Comparison of ENCODE assay signal across 9 mouse cellular contexts in the genomic region with DNA sequence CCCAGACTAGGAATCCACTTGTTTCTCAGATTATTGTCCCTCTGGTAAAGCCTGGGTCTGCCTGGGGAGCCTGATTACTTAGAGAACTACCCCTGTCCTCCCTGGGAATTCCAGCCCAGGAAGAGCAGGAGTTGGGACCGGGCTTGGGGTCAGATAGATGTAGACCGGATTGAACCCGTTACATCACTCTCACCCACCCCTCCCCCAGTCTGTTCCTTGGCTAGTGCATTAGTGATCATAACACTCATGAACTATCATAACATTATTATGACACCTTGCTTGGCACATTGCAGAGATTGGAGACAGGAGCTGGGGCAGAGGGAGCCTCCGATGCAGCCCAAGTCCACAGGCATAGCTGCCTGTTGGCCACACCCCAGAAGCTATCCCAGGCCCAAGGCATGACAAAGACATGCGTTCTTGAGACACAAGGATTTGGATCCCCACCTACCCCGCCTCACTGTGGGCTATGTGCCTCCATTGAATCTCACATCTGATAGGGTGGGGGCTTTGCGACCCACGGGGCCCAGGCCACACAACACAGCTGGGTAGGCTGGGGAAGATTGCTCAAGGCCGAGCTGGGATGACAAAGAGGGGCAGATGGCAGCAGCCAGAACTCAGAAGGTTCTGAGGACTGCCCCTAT. TPM values are rescaled to one million over a fixed set of nuclear protein-coding genes. Genes with fewer than 3 reads are reported as not detected.
A peak's percentile ranks its signal among the peaks of the same experiment; 100 is the strongest.
DNase-seq lines count a peak whose midpoint lies in the region; ATAC-seq and TF ChIP-seq lines count a peak whose summit lies in the region.
"Had no signal": no experiment of that assay in that cellular context is flagged by ENCODE, and none has a peak within 500 bp of the region (broad histone marks: within the 10 kb centered on the region; RNA-seq: fewer than 3 reads in every experiment).

No protein-coding gene starts in this region.

- H3K9ac ChIP-seq in intestine, embryonic 15.5 days: peak overlapping the region; percentile 66
- peak overlapping the region; percentile 76; the same call in 1 of the 2 replicates for H3K9ac ChIP-seq in lung, postnatal 0 days (replicated peaks; ENCODE audit: low read depth)

- peak overlapping the region; percentile 98 for H3K4me2 ChIP-seq in intestine, embryonic 15.5 days (replicated peaks)
- H3K4me2 ChIP-seq in lung, postnatal 0 days (replicated peaks; ENCODE audit: low read depth, low read length): peak overlapping the region; percentile 97

- TF ChIP-seq CTCF in layer of hippocampus, adult 2 months (conservative IDR thresholded peaks at IDR 0.05): no peak
- TF ChIP-seq CTCF in bone marrow macrophage, adult 2 months (IDR thresholded peaks at IDR 0.05; ENCODE audit: low read depth, low read length): no peak
- no peak for TF ChIP-seq CTCF in lung, postnatal 0 days (IDR thresholded peaks at IDR 0.05)

- TF ChIP-seq EP300 in lung, postnatal 0 days (IDR thresholded peaks at IDR 0.05): no peak

- H3K36me3 ChIP-seq in intestine, embryonic 15.5 days: no peaks in the 10 kb centered on the region
- H3K36me3 ChIP-seq in lung, postnatal 0 days (ENCODE audit: insufficient read depth, low read length): no peaks in the 10 kb centered on the region

- ATAC-seq in intestine, embryonic 15.5 days: no peak
- ATAC-seq in lung, postnatal 0 days: peak; percentile 16; the same call in 1 of the 2 replicates
- no peak for ATAC-seq in cerebellum, adult (ENCODE audit: insufficient number of reproducible peaks, low FRiP score, low TSS enrichment)
- ATAC-seq: forebrain, embryonic 16.5 days had no signal

- no peak for TF ChIP-seq POLR2A in bone marrow macrophage, adult 2 months (IDR thresholded peaks at IDR 0.05; ENCODE audit: borderline replicate concordance, low read depth, low read length)

- WGBS in intestine, embryonic 15.5 days: 50% methylated on average over 9 of the region's 9 CpGs
- WGBS in lung, postnatal 0 days: 34% methylated on average over 9 of the region's 9 CpGs

- H3K27ac ChIP-seq in layer of hippocampus, adult 2 months: peak overlapping the region; percentile 85; the same call in 1 of the 2 replicates
- H3K27ac ChIP-seq in bone marrow macrophage, adult 2 months (ENCODE audit: insufficient read depth, low read depth, low read length): peak overlapping the region; percentile 89
- H3K27ac ChIP-seq in intestine, embryonic 15.5 days: no peak overlapping the region
- H3K27ac ChIP-seq in lung, postnatal 0 days (ENCODE audit: low read length): peak overlapping the region; percentile 43; the same call in 1 of the 2 replicates

- peaks cover 40% of the 10 kb centered on the region for H3K4me1 ChIP-seq in bone marrow macrophage, adult 2 months (ENCODE audit: control insufficient read depth, insufficient read depth, low read length)
- H3K4me1 ChIP-seq in intestine, embryonic 15.5 days (replicated peaks): peaks cover 33% of the 10 kb centered on the region
- peaks cover 19% of the 10 kb centered on the region; the same call in 1 of the 2 replicates for H3K4me1 ChIP-seq in lung, postnatal 0 days (ENCODE audit: insufficient read depth, low read depth, low read length)

- no peaks in the 10 kb centered on the region for H3K9me3 ChIP-seq in intestine, embryonic 15.5 days
- no peaks in the 10 kb centered on the region for H3K9me3 ChIP-seq in lung, postnatal 0 days (ENCODE audit: low read length)

- H3K4me3 ChIP-seq in layer of hippocampus, adult 2 months: peak overlapping the region; percentile 68
- peak overlapping the region; percentile 92 for H3K4me3 ChIP-seq in bone marrow macrophage, adult 2 months (ENCODE audit: insufficient read depth, low read length)
- peak overlapping the region; percentile 71 for H3K4me3 ChIP-seq in intestine, embryonic 15.5 days (replicated peaks)
- peak overlapping the region; percentile 61 for H3K4me3 ChIP-seq in lung, postnatal 0 days (ENCODE audit: low read depth, low read length)

- no peak for DNase-seq in layer of hippocampus, adult 2 months (ENCODE audit: low spot score in 2 of 2)
- DNase-seq in layer of hippocampus, postnatal 10 days (ENCODE audit: low spot score in 2 of 2): no peak
- no peak for DNase-seq in lung, postnatal 0 days (ENCODE audit: low spot score)
- no peak for DNase-seq in layer of hippocampus, adult 9-10 months (ENCODE audit: low spot score)
- no peak for DNase-seq in gastrocnemius, adult 8-10 months (ENCODE audit: low spot score in 2 of 2)

- 0 out of 2 replicates have a peak, but pooled peaks cover 3% of the 10 kb centered on the region for H3K27me3 ChIP-seq in intestine, embryonic 15.5 days (replicated peaks)
- H3K27me3 ChIP-seq in lung, postnatal 0 days (replicated peaks; ENCODE audit: insufficient read depth, low read length): no peaks in the 10 kb centered on the region

RNA-seq across cellular contexts. Expression of a gene that starts 1.4 kb away (rescaled TPM):
- total RNA-seq in layer of hippocampus, adult 2 months (2021): 10 to 100 TPM; 21.7 to 23.7 TPM
- 10 to 100 TPM; 19.3 to 23.4 TPM for total RNA-seq in layer of hippocampus, postnatal 10 days (2021)
- 56.1 and 65.3 TPM in 2 replicates for polyA plus RNA-seq in bone marrow macrophage, adult 2 months (2012; ENCODE audit: insufficient read depth, insufficient read length, missing spikeins)
- polyA plus RNA-seq in intestine, embryonic 15.5 days (2015; fragmentation: Nextera tagmentation; extraction: Ambion mirVana): 10.5 and 13.4 TPM in 2 replicates
- 6.5 and 6.9 TPM in 2 replicates for polyA plus RNA-seq in lung, postnatal 0 days (2015; fragmentation: Nextera tagmentation; extraction: Ambion mirVana)
- 1 to 10 TPM; 4.2 to 6.7 (median 4.2) TPM for total RNA-seq in gastrocnemius, adult 8-10 months (2022)

RNA-seq across cellular contexts. Expression of a gene that starts 53.2 kb away (rescaled TPM):
- total RNA-seq in layer of hippocampus, adult 2 months (2021): under 1 TPM; 0.64 to 0.88 TPM
- total RNA-seq in layer of hippocampus, postnatal 10 days (2021): 1 to 10 TPM; 4.9 TPM
- polyA plus RNA-seq in bone marrow macrophage, adult 2 months (2012; ENCODE audit: insufficient read depth, insufficient read length, missing spikeins): not detected in 2 replicates
- polyA plus RNA-seq in intestine, embryonic 15.5 days (2015; fragmentation: Nextera tagmentation; extraction: Ambion mirVana): 0.43 and 0.58 TPM in 2 replicates
- 0.79 TPM in 1 of 2 replicates, not detected in the other for polyA plus RNA-seq in lung, postnatal 0 days (2015; fragmentation: Nextera tagmentation; extraction: Ambion mirVana)
- under 1 TPM in 1 of 4 experiments, not detected in 3; 0.19 TPM for total RNA-seq in gastrocnemius, adult 8-10 months (2022)

RNA-seq across cellular contexts. Expression of a gene that starts 53.2 kb away (rescaled TPM):
- total RNA-seq in layer of hippocampus, adult 2 months (2021): under 1 TPM; 0.47 to 0.61 TPM
- 1 to 10 TPM; 1.7 TPM for total RNA-seq in layer of hippocampus, postnatal 10 days (2021)
- polyA plus RNA-seq in bone marrow macrophage, adult 2 months (2012; ENCODE audit: insufficient read depth, insufficient read length, missing spikeins): not detected in 2 replicates
- 0.03 and 0.08 TPM in 2 replicates for polyA plus RNA-seq in intestine, embryonic 15.5 days (2015; fragmentation: Nextera tagmentation; extraction: Ambion mirVana)
- polyA plus RNA-seq in lung, postnatal 0 days (2015; fragmentation: Nextera tagmentation; extraction: Ambion mirVana): not detected in 2 replicates
- total RNA-seq in gastrocnemius, adult 8-10 months (2022): not detected
